Mouse (Mus musculus) testis, adult 2 months (tissue): ENCODE data around the gene Crhr1.

Source experiments
- CTCF ChIP-seq: fragments of 200-500 bp; IDR thresholded peaks from 2 replicates; pipeline ENCODE4 v1.5.1; 2012; ENCODE audit warnings: low read depth, mild to moderate bottlenecking, inconsistent platforms, low read length, moderate library complexity; ENCODE audit not compliant: control insufficient read depth, insufficient read depth, insufficient replicate concordance
- POLR2A ChIP-seq: fragments of 200-500 bp; IDR thresholded peaks from 2 replicates; pipeline ENCODE4 v1.6.1; 2012; ENCODE audit warnings: low read depth, mild to moderate bottlenecking, inconsistent platforms, low read length, moderate library complexity; ENCODE audit not compliant: control insufficient read depth

- TF ChIP-seq CTCF (no peak), POLR2A (no peak)
These were observed 22.4 kb downstream of the Crhr1 start for GRCm38 (mm10) chr11:104154820-104155635.
